22 mouse cellular contexts compared by ENCODE assay signal in genomic region chr7:44595131-44595561, GRCm38 (mm10). TPM values are rescaled to one million over a fixed set of nuclear protein-coding genes. Genes with fewer than 3 reads are reported as not detected.
DNase-seq lines count a peak whose midpoint lies in the region; ATAC-seq and TF ChIP-seq lines count a peak whose summit lies in the region.
"Had no signal": no experiment of that assay in that cellular context is flagged by ENCODE, and none has a peak within 500 bp of the region (broad histone marks: within the 10 kb centered on the region; RNA-seq: fewer than 3 reads in every experiment).

No protein-coding gene starts in this region.

- H3K9me3 ChIP-seq in forebrain, postnatal 0 days (ENCODE audit: low read length): no peaks in the 10 kb centered on the region
- no peaks in the 10 kb centered on the region for H3K9me3 ChIP-seq in forebrain, embryonic 11.5 days (ENCODE audit: control insufficient read depth, low read length)
- H3K9me3 ChIP-seq: embryonic facial prominence, embryonic 15.5 days; forebrain, embryonic 10.5 days; heart, embryonic 15.5 days; intestine, embryonic 15.5 days had no signal

- peaks cover 17% of the 10 kb centered on the region for H3K27me3 ChIP-seq in forebrain, postnatal 0 days (ENCODE audit: insufficient read depth, low read length)
- peaks cover 22% of the 10 kb centered on the region for H3K27me3 ChIP-seq in forebrain, embryonic 11.5 days (ENCODE audit: control insufficient read depth, insufficient read depth, low read length)

- H3K27ac ChIP-seq in forebrain, postnatal 0 days (ENCODE audit: low read depth, low read length): peak overlapping the region; percentile 85; the same call in 1 of the 2 replicates
- no peak overlapping the region for H3K27ac ChIP-seq in forebrain, embryonic 11.5 days (ENCODE audit: low read depth, low read length)
- H3K27ac ChIP-seq in layer of hippocampus, adult 2 months: peak overlapping the region; percentile 99
- H3K27ac ChIP-seq: embryonic facial prominence, embryonic 15.5 days; forebrain, embryonic 10.5 days; heart, embryonic 15.5 days; intestine, embryonic 15.5 days had no signal

- H3K4me3 ChIP-seq in forebrain, postnatal 0 days (ENCODE audit: low read depth, low read length): no peak overlapping the region
- H3K4me3 ChIP-seq in forebrain, embryonic 11.5 days (ENCODE audit: low read depth, low read length): no peak overlapping the region
- peak overlapping the region; percentile 78; the same call in 1 of the 2 replicates for H3K4me3 ChIP-seq in layer of hippocampus, adult 2 months
- H3K4me3 ChIP-seq: embryonic facial prominence, embryonic 15.5 days; erythroblast, embryonic 14.5 days; forebrain, embryonic 10.5 days; heart, embryonic 15.5 days; intestine, embryonic 15.5 days had no signal

- DNase-seq in cerebellum, adult 11-12 months: peak; percentile 62
- DNase-seq in cerebellum, postnatal 4 days (ENCODE audit: low spot score in 2 of 2): no peak
- no peak for DNase-seq in forebrain, postnatal 0 days
- no peak for DNase-seq in forebrain, embryonic 11.5 days (ENCODE audit: low spot score)
- no peak for DNase-seq in layer of hippocampus, adult 2 months (ENCODE audit: low spot score in 2 of 2)
- DNase-seq in layer of hippocampus, postnatal 10 days (ENCODE audit: low spot score in 2 of 2): no peak
- peak; percentile 48 to 55 for DNase-seq in cerebellum, postnatal 25 days
- no peak for DNase-seq in heart, adult 8-10 months (ENCODE audit: low spot score)
- DNase-seq: adrenal gland, postnatal 14 days; B cell, adult 2 months; embryo, embryonic 11 days; heart, adult 18-20 months; heart, postnatal 14 days; kidney, adult 18-20 months had no signal

- H3K4me1 ChIP-seq in forebrain, postnatal 0 days (ENCODE audit: insufficient read depth): 0 out of 2 replicates have a peak, but pooled peaks cover 24% of the 10 kb centered on the region
- H3K4me1 ChIP-seq in forebrain, embryonic 11.5 days (replicated peaks; ENCODE audit: control insufficient read depth, insufficient read depth, low read length): peaks cover 18% of the 10 kb centered on the region; the same call in 1 of the 2 replicates

- 0 out of 2 replicates have a peak, but pooled peaks cover 3% of the 10 kb centered on the region for H3K36me3 ChIP-seq in forebrain, postnatal 0 days (ENCODE audit: insufficient read depth)
- no peaks in the 10 kb centered on the region for H3K36me3 ChIP-seq in forebrain, embryonic 11.5 days (ENCODE audit: control insufficient read depth, insufficient read depth, low read length)
- H3K36me3 ChIP-seq: embryonic facial prominence, embryonic 15.5 days; heart, embryonic 15.5 days; intestine, embryonic 15.5 days had no signal

- H3K4me2 ChIP-seq in forebrain, postnatal 0 days (ENCODE audit: low read depth): no peak overlapping the region
- no peak overlapping the region for H3K4me2 ChIP-seq in forebrain, embryonic 11.5 days (ENCODE audit: low read depth, low read length, severe bottlenecking)
- H3K4me2 ChIP-seq: embryonic facial prominence, embryonic 15.5 days; heart, embryonic 11.5 days; heart, embryonic 15.5 days; intestine, embryonic 15.5 days had no signal

- no peak for TF ChIP-seq CTCF in forebrain, postnatal 0 days (IDR thresholded peaks at IDR 0.05; ENCODE audit: low read depth)
- TF ChIP-seq CTCF in layer of hippocampus, adult 2 months (conservative IDR thresholded peaks at IDR 0.05): no peak

- WGBS in forebrain, postnatal 0 days: 97% methylated on average over 20 of the region's 20 CpGs
- 94% methylated on average over 20 of the region's 20 CpGs for whole genome bisulfite sequencing in forebrain, embryonic 11.5 days

- no peak overlapping the region for H3K9ac ChIP-seq in forebrain, postnatal 0 days
- no peak overlapping the region for H3K9ac ChIP-seq in forebrain, embryonic 11.5 days (ENCODE audit: low read length)
- H3K9ac ChIP-seq: embryonic facial prominence, embryonic 15.5 days; heart, embryonic 15.5 days; intestine, embryonic 15.5 days had no signal

- no peak for ATAC-seq in forebrain, postnatal 0 days
- no peak for ATAC-seq in forebrain, embryonic 11.5 days (replicated peaks; ENCODE audit: low FRiP score)
- ATAC-seq: CD4-positive, CD25-positive, alpha-beta regulatory T cell, adult 4 months; intestine, embryonic 15.5 days had no signal

RNA-seq across cellular contexts. Expression of gene Kcnc3, which starts 4.7 kb away (rescaled TPM):
- 6.0 and 8.6 TPM in 2 replicates for total RNA-seq in forebrain, postnatal 0 days (2014; rRNA removed)
- polyA plus RNA-seq in forebrain, postnatal 0 days (2015; fragmentation: Nextera tagmentation; extraction: Ambion mirVana): 4.2 and 5.2 TPM in 2 replicates
- 1.8 and 2.0 TPM in 2 replicates for polyA plus RNA-seq in forebrain, embryonic 11.5 days (2014; fragmentation: Nextera tagmentation; extraction: Ambion mirVana)
- 100 to 1,000 TPM; 184 to 186 TPM for total RNA-seq in layer of hippocampus, adult 2 months (2021)
- total RNA-seq in layer of hippocampus, postnatal 10 days (2021): 100 to 1,000 TPM in 1 of 2 experiments, 10 to 100 TPM in 1; 93.0 to 106 TPM
- 1 to 10 TPM; 2.7 to 4.0 (median 2.7) TPM for total RNA-seq in heart, adult 8-10 months (2022)
- total RNA-seq: MEL had no signal

RNA-seq across cellular contexts. Expression of gene Napsa, which starts 23.0 kb away (rescaled TPM):
- total RNA-seq in forebrain, postnatal 0 days (2014; rRNA removed): 0.08 and 0.24 TPM in 2 replicates
- polyA plus RNA-seq in forebrain, postnatal 0 days (2015; fragmentation: Nextera tagmentation; extraction: Ambion mirVana): 0.35 and 0.71 TPM in 2 replicates
- polyA plus RNA-seq in forebrain, embryonic 11.5 days (2014; fragmentation: Nextera tagmentation; extraction: Ambion mirVana): 0.68 and 0.92 TPM in 2 replicates
- not detected for total RNA-seq in layer of hippocampus, adult 2 months (2021)
- total RNA-seq in layer of hippocampus, postnatal 10 days (2021): under 1 TPM in 1 of 2 experiments, not detected in 1; 0.98 TPM
- total RNA-seq in heart, adult 8-10 months (2022): 1 to 10 TPM in 1 of 4 experiments, under 1 TPM in 3; 0.28 to 1.9 (median 0.37) TPM
- total RNA-seq: MEL had no signal

RNA-seq across cellular contexts. Expression of gene Nr1h2, which starts 41.4 kb away (rescaled TPM):
- total RNA-seq in forebrain, postnatal 0 days (2014; rRNA removed): 44.1 and 45.9 TPM in 2 replicates
- 49.9 and 51.1 TPM in 2 replicates for polyA plus RNA-seq in forebrain, postnatal 0 days (2015; fragmentation: Nextera tagmentation; extraction: Ambion mirVana)
- 72.3 and 76.4 TPM in 2 replicates for polyA plus RNA-seq in forebrain, embryonic 11.5 days (2014; fragmentation: Nextera tagmentation; extraction: Ambion mirVana)
- total RNA-seq in layer of hippocampus, adult 2 months (2021): 10 to 100 TPM; 58.2 to 66.7 TPM
- total RNA-seq in layer of hippocampus, postnatal 10 days (2021): 10 to 100 TPM; 58.3 to 67.3 TPM
- 10 to 100 TPM; 42.6 to 56.6 (median 45.5) TPM for total RNA-seq in heart, adult 8-10 months (2022)

RNA-seq across cellular contexts. Expression of gene Pold1, which starts 46.5 kb away (rescaled TPM):
- total RNA-seq in forebrain, postnatal 0 days (2014; rRNA removed): 14.1 and 16.2 TPM in 2 replicates
- 14.2 and 14.3 TPM in 2 replicates for polyA plus RNA-seq in forebrain, postnatal 0 days (2015; fragmentation: Nextera tagmentation; extraction: Ambion mirVana)
- 124 and 133 TPM in 2 replicates for polyA plus RNA-seq in forebrain, embryonic 11.5 days (2014; fragmentation: Nextera tagmentation; extraction: Ambion mirVana)
- total RNA-seq in layer of hippocampus, adult 2 months (2021): 10 to 100 TPM in 1 of 2 experiments, 1 to 10 TPM in 1; 9.0 to 10.5 TPM
- total RNA-seq in layer of hippocampus, postnatal 10 days (2021): 10 to 100 TPM; 10.3 to 13.6 TPM
- total RNA-seq in heart, adult 8-10 months (2022): 10 to 100 TPM; 13.4 to 15.9 (median 14.9) TPM

Comparison
In these comparisons a context has a peak if more than half of its experiments do, and no peak if none do; other contexts are left out.
1. DNase-seq: peak in cerebellum, adult 11-12 months (single experiment) and cerebellum, postnatal 25 days (2 of 2); none in cerebellum, postnatal 4 days (0 of 2), forebrain, postnatal 0 days (single experiment), forebrain, embryonic 11.5 days (single experiment), layer of hippocampus, adult 2 months (0 of 2), layer of hippocampus, postnatal 10 days (0 of 2) and heart, adult 8-10 months (single experiment).